Mouse (Mus musculus) kidney, postnatal 36 days (tissue): Measurements from ENCODE around the gene Tradd.
A peak's percentile ranks its signal among the peaks of the same experiment; 100 is the strongest.

Source experiments
- DNase-seq, 2 experiments: peaks; one replicate each; pipeline ENCODE4 v3.0.0; 2021 to 2022; ENCODE audit warnings: mixed read lengths in 2 of 2

Gene Tradd

DNA sequence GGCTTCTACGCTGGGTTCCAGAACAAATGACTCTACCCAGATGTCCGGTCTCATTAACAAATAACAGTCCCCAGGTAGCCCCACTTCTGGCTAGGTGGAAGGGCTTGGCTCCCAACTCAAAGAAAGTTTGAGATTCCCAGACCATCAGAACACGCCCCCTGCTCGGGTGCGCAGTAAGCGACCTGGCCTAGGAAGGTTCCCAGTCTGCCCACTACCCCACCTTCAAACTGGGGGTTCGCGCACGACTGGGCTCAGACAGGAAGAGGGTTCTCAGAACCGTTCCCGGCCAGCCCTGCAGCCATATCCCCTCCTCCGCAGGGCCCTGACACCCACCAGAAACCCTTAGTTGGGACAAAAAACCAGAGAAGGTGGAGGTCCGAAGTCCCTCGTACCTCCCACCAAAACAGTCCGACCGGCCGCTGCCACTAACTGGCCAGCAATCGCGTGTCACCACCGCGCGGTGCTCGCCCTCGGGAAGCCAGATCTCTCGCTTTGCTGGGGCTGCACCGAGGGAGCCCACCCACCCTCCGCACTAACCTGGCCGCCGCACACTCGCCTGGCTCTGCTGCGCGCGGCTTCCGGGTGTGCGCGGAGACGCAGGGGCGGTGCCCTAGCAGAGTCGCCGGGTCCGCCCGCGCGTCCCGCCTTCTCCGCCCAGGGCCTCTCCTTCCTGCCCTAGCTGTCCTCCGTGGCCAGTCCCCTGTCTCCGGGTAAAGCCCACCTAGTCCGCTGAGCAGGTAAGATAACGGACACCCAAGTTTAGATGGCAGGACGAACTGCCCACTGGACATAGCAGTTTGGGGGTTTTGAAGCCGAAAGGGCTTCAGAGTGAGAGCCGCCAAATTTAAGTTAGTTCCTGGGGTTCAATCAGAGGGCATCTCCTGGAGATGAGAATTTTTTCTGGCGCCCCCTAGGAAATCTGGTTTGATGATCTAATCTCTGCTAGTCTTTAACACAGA, at the start of gene Tradd, which contains the start of gene Fbxl8:
Tradd (minus strand) TSS at position 586 of the 959 bp plus-strand sequence.
Fbxl8 (plus strand) TSS at position 625 of the 959 bp plus-strand sequence.
- DNase-seq = peak; percentile 80 to 91

DNA sequence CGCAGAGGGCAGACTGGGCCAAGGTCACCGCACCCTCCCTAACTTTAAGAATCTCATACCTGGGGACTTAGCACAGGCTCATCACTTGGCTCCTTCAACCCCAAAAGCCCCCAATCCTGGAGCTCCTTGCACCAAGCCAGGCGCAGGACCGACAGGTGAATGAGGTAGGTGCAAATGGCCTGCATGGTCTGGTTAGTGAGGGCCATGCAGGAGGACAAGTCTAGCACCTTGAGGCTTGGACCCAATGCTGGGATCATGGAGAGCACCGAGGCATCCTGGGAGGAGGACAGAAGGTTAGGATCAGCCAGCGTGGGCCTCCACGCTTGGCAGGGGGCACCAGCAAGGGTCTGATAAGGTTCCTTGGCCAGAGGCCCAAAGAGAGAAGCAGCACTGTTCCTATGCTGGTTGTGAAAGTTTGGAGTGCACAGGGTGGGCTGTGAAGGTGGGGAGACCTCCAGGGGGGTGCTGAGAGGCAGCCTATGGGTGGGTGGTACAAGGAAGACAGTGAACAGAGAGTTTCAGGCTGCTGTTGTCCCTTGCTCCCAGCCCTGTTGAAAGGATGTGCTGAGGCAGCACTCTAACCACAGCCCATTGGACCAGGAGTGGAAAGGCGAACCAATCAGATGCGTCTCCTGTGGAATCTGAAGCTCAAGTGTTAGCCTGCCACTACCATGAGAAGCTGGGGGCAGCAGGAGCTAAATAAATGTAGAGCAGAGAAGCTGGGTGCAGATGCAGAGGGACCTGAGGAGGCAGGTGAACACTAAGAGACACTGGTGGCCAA, 49.4 kb upstream of the Tradd start:
- DNase-seq = no peak

DNA sequence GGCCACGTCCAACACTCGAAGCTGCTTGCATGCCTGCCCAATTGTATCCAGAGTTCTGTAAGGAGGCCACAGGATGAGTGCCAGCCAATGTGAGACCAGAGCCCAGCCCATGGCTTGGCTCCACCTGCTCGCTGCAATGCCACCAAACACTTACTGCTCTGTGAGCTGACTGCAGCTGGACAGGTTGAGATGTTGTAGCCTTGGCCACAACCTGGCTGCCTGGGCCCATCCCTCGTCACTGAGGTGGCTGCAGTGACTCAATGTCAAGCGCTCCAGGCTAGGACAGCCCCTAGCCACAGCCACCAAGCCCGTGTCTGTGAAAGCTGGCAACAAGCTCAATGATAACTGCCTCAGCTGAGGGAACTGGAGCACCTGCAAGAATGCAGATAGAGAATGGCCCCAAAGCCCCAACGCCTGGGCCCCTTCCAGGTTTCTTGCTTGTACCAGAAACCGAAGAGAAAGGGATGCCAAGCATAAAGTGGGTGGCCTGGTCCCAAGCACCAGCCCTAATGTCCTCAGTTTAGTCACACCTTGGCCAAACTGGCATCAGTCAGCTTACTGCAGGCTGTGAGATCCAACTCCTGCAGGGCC, 48.6 kb upstream of the Tradd start:
- DNase-seq = no peak

DNA sequence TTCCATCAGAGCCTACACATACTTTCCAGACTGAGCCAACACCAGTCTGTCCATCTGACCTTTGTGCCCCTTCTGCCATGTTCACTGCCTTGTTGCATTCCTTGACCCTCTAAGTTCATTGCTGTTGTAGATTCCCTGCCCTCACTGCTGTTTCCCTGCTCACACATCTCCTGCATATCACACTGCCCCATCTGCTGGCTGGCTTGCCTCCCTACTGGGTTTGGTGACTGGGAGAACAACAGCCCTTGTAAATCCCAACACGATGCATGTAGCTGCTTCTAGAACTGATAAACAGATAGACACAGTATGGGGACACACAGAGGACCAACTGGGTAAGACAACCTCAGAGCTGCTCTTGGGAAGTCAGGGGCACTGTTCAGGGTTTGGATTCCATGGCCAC, 47.3 kb upstream of the Tradd start:
- no peak for DNase-seq

DNA sequence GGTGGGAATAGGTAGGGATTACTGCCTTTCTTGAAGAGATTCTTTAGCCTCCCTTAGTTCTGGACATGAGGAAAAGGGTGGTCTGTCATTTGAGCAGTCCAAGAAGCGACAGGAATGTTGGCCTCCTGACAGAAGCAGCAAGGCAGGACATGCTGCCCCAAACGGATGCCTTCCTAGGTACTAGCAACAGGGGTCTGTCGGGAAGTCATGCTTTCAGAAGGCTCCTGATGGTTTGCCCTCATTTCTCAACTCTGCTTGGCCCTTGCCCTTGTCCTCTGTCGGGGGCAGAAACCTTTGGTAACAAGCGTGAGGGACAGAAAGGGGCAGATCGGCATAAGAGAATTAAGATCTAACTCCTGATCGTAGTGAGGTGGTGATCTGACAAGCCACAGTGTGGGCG, 45.7 kb upstream of the Tradd start:
- DNase-seq = no peak

DNA sequence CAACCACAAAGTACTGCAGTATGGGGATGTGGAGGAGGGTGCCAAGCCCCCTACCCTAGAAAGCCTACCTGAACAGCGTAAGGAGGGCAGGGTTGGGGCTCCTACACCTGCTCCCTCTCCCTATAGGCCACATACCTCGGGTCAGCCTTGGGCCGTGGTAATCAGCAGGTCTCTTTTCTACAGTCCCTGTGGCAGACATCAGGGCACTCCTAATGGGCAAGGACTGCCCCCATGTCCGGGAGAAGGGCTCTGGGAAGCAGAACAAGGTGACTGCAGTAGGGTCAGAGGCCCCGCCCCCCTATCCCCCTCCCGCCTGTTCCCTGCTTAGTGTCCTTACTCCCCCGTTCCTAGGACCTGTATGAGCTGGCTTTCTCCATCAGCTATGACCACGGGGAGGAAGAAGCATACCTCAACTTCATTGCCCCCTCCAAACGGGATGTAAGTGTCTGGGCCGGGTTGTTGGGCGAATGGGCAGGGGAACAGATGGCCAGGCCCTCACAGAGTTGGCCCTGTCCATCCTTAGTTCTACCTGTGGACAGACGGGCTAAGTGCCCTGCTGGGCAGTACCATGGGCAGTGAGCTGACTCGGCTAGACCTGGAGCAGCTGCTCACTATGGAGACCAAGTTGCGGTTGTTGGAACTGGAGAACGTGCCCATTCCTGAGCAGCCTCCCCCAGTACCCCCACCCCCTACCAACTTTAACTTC, 44.9 kb upstream of the Tradd start:
- DNase-seq = no peak

DNA sequence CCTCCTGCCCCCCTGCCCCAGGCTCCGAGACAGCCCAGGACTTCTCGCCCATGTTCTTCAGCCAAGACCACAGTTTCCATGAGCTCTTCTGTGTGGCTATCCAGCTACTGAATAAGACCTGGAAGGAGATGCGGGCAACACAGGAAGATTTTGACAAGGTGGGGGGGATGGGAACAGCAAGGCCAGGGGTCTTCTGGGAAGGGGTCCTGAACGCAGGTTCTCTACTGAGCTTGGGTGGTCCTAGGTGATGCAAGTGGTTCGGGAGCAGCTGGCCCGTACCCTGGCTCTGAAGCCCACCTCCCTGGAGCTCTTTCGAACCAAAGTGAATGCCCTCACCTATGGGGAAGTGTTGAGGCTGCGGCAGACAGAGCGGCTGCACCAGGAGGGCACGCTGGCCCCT, 44.0 kb upstream of the Tradd start:
- no peak for DNase-seq

DNA sequence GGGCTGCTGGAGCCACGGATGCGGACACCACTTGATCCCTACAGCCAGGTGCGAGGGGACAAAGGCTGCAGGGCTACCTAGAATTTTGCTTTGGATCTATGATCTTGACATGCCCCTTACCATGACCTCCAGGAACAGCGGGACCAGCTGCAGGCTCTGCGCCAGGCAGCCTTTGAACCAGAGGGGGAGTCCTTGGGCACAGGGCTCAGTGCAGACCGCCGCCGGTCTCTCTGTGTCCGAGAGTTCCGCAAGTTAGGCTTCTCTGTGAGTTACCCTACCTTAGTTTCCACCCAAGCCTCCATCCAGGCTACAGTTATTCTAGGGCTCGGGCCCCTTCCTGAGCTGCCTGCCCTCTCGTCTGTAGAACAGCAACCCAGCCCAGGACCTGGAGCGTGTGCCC, 43.3 kb upstream of the Tradd start:
- no peak for DNase-seq

DNA sequence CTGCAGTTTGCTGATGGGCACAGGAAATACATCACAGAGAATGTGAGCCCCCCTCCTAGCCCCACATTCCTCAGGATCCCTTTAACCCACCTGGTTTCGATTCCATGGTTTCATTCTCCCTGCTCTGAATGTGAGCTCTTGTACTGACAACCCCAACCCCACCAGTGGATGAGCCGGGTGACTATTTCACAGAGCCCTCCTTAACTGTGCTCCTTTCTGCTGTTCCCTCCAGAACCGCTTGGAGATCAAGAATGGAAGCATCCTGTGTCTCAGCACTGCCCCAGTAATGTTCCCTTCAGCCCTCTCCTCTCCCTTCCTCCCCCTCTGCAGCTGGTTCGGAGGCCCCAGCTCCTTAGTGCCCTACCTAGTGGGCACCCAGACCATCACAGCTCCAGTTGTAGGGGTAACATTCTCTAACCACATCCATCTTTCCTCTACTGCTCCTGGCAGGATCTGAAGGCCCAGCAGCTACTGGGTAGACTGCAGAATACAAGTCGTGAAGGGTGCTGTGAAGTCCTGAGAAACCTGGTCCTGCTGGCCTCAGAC, 41.8 kb upstream of the Tradd start:
- DNase-seq = no peak

DNA sequence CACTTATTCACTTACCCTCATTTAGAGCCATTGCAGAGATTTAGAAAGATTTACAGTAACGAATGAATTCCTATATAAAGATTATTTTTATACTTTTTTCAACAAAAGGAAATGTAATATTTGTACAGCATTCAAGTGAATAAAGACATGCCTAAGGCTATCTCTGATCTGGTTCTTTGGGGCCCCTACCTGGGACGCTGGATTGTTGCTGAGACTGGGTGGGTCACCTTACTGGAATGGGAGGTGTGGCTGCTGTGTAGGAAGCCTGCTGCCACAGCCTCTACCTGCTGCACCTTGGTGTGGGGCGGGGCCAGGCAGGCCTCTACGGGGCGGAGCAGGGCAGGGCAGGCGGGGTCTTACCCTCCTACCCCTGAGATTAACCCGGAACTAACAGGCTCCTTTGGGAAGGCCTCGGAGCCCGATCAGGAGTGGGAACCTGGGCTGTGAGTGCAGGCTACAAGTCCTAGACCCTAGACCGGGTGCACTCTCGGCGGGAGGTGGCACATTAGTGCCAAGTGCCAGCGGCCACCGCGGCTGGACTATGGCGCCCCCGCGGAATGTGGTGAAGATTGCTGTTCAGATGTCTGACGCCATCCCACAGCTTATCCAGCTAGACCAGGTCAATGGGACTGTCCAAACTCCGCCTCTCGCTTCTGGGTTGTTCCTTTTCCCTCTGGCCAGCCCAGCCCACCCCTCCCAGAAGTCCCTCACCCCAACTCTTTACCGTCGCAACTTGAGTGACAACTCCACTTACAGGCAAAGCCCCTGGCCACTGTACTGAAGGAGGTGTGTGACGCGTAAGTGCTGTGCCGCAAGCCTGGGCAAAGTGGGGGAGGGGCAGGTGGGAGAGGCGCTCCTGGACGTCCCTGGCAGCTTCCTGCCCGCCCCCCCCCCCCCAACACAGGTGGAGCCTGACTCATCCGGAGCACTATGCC, 41.1 kb upstream of the Tradd start, which contains the start of gene Elmo3:
Elmo3 (plus strand) TSS at position 391 of the 935 bp plus-strand sequence.
- peak; percentile 91 to 92 for DNase-seq

DNA sequence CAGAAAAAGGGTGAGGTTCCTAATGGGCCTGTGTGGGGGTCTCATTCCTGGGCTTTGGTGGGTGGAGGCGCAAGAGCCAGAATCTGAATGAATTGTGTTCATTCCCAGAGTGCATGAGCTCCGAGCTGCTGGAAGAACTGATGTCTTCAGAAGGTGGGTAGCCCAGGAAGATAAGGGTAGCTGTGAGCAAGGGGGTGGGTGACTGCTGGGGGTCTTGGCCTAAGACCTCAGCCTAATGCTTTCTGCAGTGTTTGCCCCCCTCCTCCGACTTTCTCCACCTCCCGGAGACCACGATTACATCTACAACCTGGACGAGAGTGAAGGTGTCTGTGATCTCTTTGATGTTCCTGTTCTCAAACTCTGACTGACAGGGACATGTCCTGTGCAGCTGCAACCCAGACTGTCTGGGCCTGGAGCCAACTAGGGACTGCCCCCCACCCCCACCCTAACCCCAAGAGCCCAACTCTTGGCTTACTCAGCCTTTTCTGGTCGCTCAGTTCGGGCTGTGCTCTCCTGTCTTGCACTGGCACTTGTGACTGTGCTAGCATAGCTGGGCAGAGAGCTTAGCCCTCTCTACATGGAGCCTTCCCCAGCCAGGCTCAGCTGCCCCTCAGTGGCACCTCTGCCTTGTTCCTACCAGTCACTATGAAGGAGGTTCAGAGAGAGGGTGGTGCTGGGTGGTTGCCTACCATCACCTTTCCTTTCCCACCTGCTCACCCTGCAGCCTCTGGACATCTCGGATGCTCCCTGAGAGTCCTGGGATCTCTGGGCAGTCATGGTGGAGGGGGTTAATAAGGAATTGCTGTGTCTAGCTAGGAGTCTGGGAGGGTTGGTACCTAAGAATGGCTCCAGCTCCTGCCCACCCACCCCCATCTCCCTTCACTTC, 40.2 kb upstream of the Tradd start:
- DNase-seq = no peak

DNA sequence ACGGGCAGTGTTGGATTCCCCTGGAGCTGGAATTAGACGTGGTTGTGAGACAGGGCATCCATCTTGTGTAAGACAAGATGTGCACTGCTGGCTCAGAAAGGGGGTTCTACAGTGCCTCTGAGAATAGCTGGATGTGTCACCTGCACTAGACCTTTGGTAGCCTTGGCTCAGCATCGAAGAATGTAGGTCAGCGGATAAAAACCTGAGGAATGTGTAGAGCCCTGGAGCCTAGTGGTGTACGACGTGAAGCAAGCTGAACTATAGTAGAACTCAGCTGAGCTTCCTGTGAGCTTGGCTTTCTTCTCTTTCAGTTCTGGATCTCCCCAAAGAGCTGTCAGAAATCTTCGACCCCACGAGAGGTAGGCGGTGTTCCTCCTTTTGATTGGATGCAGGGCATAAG, 39.5 kb upstream of the Tradd start:
- no peak for DNase-seq

DNA sequence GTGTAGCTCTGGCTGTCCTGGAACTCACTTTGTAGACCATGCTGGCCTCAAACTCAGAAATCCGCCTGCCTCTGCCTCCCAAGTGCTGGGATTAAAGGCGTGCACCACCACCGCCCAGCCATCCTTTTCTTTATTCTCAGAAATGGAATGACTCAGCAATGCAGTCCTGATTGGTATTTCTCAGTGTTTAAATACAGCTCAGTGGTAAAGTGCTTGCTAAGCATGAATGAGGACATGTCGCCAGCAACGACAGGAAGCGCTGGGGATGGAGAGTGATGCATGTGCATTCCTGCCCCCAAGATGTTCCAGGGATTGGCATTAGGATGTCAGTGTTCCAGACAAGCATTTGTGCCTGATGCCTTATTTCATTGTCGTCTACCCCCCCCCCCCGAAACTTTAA, 39.0 kb upstream of the Tradd start:
- DNase-seq = no peak

DNA sequence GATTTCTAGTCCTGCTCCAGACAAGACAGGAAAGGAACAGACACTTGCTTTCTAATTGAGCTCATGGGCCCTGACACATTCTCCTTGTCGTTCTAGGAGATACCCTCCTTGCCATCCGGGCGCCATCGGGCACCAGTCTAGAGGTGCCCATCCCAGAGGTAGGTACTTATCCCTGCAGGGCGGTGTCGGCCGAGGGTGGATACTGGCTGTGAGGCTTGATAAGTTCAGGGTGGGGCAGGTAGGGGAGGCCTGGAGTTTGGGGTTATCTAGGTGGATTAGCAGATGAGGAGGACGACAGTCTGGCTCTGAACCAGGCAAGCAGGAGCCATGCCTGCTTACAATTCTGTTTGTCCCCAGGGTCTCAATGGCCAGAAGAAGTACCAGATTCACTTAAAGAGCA, 35.6 kb upstream of the Tradd start:
- DNase-seq = no peak

DNA sequence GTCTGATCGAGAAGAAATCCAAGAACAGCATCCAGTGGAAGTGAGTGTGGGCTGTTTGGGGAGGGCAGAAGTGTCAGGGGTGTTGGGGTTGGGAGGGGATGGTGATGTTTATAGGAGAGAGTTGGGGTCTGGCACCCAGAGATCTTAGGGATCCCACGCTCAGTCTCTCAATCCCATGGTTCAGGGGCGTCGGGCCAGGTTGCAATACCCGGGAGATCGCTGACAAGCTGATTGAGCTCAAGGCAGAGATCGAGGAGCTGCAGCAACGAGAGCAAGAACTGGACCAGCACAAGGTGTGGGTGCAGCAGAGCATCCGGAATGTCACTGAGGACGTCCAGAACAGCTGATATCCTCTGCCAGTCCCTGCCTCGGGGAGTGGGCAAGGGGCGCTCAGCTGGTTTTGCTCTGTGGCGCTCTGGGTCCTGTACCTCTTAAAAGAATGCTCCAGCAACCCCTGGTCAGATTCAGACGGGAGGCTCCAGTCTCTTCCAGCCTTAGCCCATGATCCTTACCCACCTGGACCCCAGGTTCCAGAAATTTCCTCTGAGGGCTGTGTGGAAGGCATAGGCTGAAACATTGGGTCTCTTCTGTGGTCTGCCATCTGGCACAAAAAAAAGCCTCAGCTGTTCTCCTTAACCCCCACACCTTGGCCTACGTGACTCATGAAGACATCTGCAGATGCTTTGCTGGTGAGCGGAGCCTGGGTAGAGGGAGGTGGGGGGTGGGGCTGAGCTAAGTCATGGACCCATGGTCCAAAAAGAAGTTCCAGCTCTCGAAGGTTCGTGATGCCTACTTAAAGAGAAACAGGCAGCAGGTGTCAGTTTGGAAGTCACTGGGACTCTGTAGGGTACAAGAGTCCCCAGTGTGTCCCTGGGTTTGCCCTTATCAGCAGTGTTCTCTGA, 34.2 kb upstream of the Tradd start:
- no peak for DNase-seq

DNA sequence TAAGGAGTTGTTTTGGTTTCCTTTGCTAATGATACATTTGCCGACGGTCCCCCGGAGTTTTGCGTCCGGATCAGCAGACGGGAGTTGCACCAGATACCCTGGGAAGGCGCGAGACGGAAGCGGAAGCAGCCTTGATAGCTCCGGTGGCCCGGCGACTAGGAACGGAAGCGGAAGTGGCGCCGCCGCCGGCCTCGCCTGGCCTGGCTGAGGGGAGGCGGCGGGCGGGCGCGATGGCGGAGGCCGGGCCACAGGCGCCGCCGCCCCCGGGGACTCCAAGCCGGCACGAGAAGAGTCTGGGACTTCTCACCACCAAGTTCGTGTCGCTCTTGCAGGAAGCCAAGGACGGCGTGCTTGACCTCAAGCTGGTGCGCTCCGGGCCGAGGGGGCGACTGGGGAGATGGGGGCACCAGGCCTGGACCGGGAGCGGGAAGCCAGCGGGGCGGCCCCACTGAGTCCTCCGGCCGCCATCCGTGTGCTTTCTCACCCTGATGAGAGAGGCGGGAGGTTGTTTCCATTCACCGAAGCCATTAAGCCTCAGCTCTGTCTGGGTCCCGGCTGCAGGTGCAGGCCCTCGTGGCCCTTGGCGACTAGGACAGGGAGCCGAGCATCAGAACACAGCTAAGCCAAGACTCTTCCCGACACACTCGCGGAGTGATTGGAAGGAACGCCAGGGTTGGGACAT, 33.2 kb upstream of the Tradd start, which contains the start of gene E2f4:
E2f4 (plus strand) TSS at position 153 of the 682 bp plus-strand sequence.
- DNase-seq = peak; percentile 96 to 97

DNA sequence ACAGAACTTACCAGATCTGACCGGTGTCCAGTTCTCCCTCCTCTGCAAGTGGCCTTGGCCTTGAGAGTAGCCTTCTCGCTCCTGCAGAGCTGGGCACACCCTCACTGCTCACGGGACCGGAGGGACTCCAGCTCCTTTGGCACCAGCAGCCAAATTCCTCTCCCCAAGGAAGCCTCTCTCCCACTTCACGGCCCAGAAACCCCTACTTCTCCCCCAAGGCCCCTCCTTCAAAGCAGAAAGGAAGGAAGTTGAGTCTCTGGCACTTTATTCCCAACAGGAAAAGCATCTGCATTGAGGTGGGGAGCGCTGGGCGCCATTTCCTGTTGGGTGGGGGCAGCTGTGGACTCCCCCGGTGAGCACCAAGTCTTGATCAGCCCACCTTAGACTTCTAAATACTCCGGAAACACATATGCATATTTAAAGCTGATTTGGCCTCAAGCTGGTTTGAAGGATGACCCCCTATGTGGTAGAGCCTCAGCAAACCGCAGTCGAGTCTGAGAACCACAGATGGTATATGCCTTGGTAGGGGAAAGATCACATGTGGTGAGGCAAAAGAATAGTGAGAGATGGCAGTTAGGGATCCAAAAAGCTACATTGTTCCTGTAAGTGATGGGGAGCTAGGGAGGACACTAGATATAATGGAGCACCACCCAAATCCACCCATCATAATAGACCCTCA, 31.6 kb upstream of the Tradd start, which contains the start of gene Exoc3l:
Exoc3l (minus strand) TSS at position 207 of the 679 bp plus-strand sequence.
- peak; percentile 42 to 60 for DNase-seq
